Mouse (Mus musculus) left cerebral cortex, adult 2 months (tissue): ENCODE measurements around the gene Olfr539. TPM values are rescaled to one million over a fixed set of nuclear protein-coding genes. Genes with fewer than 3 reads are reported as not detected.

Experiments
- DNase-seq, 2 experiments: peaks; one replicate each; pipeline ENCODE4 v3.0.0; 2021 to 2022; ENCODE audit warnings: low spot score in 2 of 2, mixed read lengths in 1 of 2; ENCODE audit errors: extremely low spot score in 1 of 2
- H3K27ac ChIP-seq: fragments of 200-600 bp; 2 replicates; pipeline ENCODE4 v1.8.1; 2022
- H3K4me3 ChIP-seq: fragments of 200-600 bp; 2 replicates; pipeline ENCODE4 v1.8.1; 2022
- CTCF ChIP-seq: fragments of 200-600 bp; IDR thresholded peaks from 2 replicates; pipeline ENCODE4 v1.8.1; 2022; ENCODE audit warnings: antibody characterized with exemption, mild to moderate bottlenecking, moderate library complexity
- intact Hi-C: fragments of 180-260 bp; cut with DNase I; formaldehyde crosslinking; loops from one replicate; pipeline ENCODE4 v1.15.1; 2025
- total RNA-seq, 2 experiments: library from RNA; stranded (reverse); gene quantifications; 2 replicates each; pipeline ENCODE4 v1.2.3; 2021

Gene Olfr539
- total RNA-seq, 2 experiments from 2014 or later: 0.05 to 0.09 TPM

- no peak for TF ChIP-seq CTCF
- no peak overlapping the region for H3K27ac ChIP-seq
- intact Hi-C loops: no loop called here
- H3K4me3 ChIP-seq: no peak overlapping the region
- no peak for DNase-seq
Observed at GRCm38 (mm10) chr7:140721095-140721494, 61.4 kb downstream of the Olfr539 start.

GRCm38 (mm10) chr7:140725558-140725957 lies 65.8 kb downstream of the Olfr539 start:
- no peak for TF ChIP-seq CTCF
- intact Hi-C loops: no loop called here
- DNase-seq: no peak
- Histone ChIP-seq H3K4me3 (no peak overlapping the region), H3K27ac (no peak overlapping the region)

Other genes with a start within 250 kb of the Olfr539 start
- gene Olfr532, start 238.3 kb upstream of the Olfr539 start, total RNA-seq: not detected
- not detected for gene Olfr533, start 196.6 kb upstream of the Olfr539 start, total RNA-seq
- not detected for gene Olfr535, start 175.7 kb upstream of the Olfr539 start, total RNA-seq
- gene Olfr536, start 152.5 kb upstream of the Olfr539 start, total RNA-seq: not detected
- not detected for gene Olfr538, start 92.0 kb upstream of the Olfr539 start, total RNA-seq
- under 1 TPM in 1 of 2 experiments, not detected in 1; 0.05 TPM for gene Olfr46, start 58.7 kb upstream of the Olfr539 start, total RNA-seq
- not detected for gene Olfr61, start 31.0 kb upstream of the Olfr539 start, total RNA-seq
- gene Olfr53, start 13.5 kb upstream of the Olfr539 start, total RNA-seq: not detected
- gene Olfr45, start 22.0 kb downstream of the Olfr539 start, total RNA-seq: not detected
- gene Olfr541, start 37.3 kb downstream of the Olfr539 start, total RNA-seq: not detected
- gene Cyp2e1, start 103.8 kb downstream of the Olfr539 start, total RNA-seq: not detected
- under 1 TPM; 0.32 to 0.47 TPM for gene Syce1, start 127.9 kb downstream of the Olfr539 start, total RNA-seq
- 10 to 100 TPM; 29.1 to 31.2 TPM for gene Zfp941, start 162.2 kb downstream of the Olfr539 start, total RNA-seq
- gene Urah, start 175.1 kb downstream of the Olfr539 start, total RNA-seq: 1 to 10 TPM; 3.9 to 5.9 TPM
- gene Scgb1c1, start 185.6 kb downstream of the Olfr539 start, total RNA-seq: not detected
- not detected for gene Odf3, start 187.9 kb downstream of the Olfr539 start, total RNA-seq
- 1 to 10 TPM; 1.5 to 2.6 TPM for gene Gm45785, start 196.4 kb downstream of the Olfr539 start, total RNA-seq
- gene Ric8a, start 197.0 kb downstream of the Olfr539 start, total RNA-seq: 10 to 100 TPM; 62.1 to 74.2 TPM
- 10 to 100 TPM; 24.6 to 24.8 TPM for gene Bet1l, start 197.6 kb downstream of the Olfr539 start, total RNA-seq
- 100 to 1,000 TPM; 101 to 107 TPM for gene Psmd13, start 222.0 kb downstream of the Olfr539 start, total RNA-seq
- 10 to 100 TPM; 72.2 to 76.5 TPM for gene Sirt3, start 222.4 kb downstream of the Olfr539 start, total RNA-seq
- gene Cox8b, start 240.5 kb downstream of the Olfr539 start, total RNA-seq: 1 to 10 TPM in 1 of 2 experiments, not detected in 1; 2.0 TPM